Mouse (Mus musculus): ENCODE data around the gene Olfr548-ps1.

Olfr548-ps1 gene

GRCm38 (mm10) chr7:102575998-102576397 is 35.3 kb downstream of the Olfr548-ps1 start:
- no peak for DNase-seq (ENCODE audit: low read depth)

GRCm38 (mm10) chr7:102591786-102592185 is 51.1 kb downstream of the Olfr548-ps1 start, which contains the start of gene Olfr551:
TSS of gene Olfr551 (minus strand) at chr7:102591886.
- DNase-seq (ENCODE audit: low read depth): no peak

Measured in c-Kit-positive CD71-negative TER-119-negative erythroid progenitor cells, embryonic 14.5 days (primary cell).